Mouse (Mus musculus) v-Abl transformed pro-B cells (cell line): ENCODE results near the gene Ergic1.

ENCODE experiments used
- in situ Hi-C, 2 experiments: fragments of 400-800 bp; cut with MboI; formaldehyde crosslinking; loops; one replicate each; pipeline ENCODE4 v1.15.1; 2025; ENCODE audit not compliant: unreplicated experiment in 2 of 2

The Ergic1 gene

DNA sequence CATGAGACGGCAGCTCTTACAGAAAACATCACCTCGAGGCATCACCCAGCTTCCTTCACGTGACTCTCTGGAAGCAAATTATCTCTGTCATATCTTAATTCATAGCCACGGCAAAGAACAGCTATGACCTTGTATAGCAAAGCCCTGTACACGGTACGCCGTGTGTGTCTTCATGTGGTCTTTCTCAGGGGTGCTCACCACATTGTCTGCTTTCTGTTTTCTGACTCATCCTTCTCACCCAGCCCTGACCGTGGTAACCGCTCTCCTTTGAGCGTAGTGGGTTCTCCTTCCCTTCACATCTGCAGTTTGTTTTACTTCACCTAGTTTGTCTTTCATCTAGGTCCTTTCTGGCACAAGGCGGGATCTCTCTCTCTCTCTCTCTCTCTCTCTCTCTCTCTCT, 11.0 kb downstream of the Ergic1 start:
- in situ Hi-C loops = no loop called here

DNA sequence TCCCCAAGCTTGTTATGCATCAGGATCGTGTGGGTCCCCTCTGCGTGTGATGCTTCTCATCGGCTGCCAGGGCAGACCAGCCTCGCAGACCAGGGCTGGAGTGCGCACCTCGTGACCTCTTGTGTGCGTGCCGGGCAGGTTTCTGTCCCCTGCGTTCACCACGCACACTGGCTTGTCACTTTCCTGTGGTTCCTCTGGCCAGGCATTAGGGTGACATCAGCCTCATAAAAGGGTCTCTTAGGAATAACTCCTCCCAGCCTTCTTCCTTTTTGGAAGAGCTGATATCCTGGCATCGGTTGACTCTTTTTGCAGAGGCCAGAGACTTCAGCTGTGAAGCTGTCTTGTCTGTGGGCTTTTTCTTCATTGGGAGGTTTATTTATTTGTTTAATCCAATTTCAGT, 12.8 kb downstream of the Ergic1 start:
- in situ Hi-C loops = no loop called here

- in situ Hi-C loops = no loop called here
Observed at GRCm38 (mm10) chr17:26574701-26575100, 13.4 kb downstream of the Ergic1 start.

DNA sequence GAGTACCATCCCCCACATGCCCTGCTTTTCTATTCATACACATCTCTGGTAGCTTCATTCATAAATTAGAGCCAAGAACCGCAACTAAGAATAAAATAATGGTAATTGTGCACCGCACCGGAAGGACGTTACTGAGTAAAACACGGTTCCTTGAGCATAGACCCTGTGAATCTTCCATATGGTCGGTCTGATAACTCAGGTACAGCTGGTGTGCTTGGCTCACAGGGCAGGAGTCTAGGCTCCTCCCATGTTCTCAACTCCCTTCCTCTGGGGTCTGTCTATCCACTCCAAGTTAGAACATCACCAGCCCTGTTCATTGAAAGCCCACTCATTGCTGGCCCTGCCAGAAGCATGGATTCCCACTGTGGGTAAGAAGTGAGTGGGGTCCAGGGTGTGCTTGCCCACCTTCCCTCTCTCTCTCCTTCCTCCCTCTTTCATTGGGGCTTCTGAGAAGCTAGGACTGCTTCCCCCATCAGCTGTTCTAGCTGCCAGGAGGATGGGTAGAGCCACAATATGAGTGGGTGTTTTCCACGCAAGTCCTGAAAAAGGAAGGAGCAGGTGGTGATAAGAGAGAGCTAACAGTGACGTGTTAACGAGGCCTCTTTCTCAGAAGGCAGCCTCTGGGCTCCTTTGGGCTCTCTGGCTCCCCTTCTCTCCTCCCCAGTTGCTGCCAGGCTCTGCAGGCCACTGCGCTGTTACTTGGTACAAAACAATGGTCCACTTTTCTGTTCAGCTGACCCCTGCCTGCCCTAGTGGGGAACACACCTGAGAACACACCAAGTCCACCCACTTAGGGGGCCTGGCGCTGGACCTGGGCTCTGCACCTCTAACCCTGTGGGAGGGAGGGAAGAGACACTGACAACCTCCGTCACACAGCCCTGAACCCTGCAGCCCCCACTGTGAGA, 14.7 kb downstream of the Ergic1 start:
- in situ Hi-C loops = no loop called here

- in situ Hi-C loops = no loop called here
Observed at GRCm38 (mm10) chr17:26576833-26577232, 15.5 kb downstream of the Ergic1 start.

GRCm38 (mm10) chr17:26577309-26577708, 16.0 kb downstream of the Ergic1 start:
- in situ Hi-C loops = no loop called here

GRCm38 (mm10) chr17:26578162-26578561, 16.9 kb downstream of the Ergic1 start:
- in situ Hi-C loops = no loop called here

GRCm38 (mm10) chr17:26578771-26579170, 17.5 kb downstream of the Ergic1 start:
- in situ Hi-C loops = no loop called here

DNA sequence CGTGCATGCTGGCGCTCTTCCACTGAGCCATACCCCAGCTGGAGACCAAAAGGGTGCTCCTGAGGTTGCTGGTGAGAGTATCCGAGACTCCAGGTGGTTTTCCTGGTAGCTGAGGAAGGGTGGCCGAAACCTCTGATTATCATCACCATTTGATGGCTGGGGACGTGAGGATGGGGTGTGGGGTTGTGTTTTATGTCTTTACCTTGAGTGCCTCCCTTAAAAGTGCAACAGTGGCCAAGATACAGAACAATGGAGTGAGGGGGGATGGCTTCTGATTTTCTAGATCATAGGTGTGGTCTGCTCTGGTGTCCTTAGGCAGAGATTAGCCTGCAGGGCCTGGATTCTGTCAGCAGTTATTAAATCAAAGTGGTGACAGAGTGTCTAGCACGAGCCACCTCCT, 18.1 kb downstream of the Ergic1 start:
- in situ Hi-C loops = no loop called here

DNA sequence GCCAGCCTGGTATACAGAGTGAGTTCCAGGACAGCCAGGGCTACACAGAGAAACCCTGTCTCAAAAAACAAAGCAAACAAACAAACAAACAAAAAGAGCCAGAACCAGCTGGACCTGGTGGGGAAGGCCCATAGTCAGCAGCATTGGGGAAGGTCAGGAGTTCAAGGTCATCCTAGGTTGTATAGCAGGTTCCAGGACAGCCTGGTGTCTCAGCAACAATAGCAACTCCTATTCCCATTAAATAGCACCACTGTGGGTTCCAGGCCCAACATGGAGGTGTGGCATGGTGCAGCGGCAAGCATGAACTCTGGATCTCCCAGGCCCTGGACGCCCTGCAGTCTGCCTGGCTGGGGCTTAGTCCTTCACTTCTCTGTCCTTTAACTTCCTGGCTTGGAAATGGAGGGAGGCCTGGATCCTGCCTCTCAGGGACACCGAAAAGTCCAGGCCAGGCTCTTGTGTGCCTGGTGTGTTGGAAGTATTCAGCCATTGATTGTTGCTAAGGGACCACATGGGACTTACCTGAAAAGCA, 19.6 kb downstream of the Ergic1 start:
- in situ Hi-C loops = no loop called here

GRCm38 (mm10) chr17:26582297-26582696, 21.0 kb downstream of the Ergic1 start:
- in situ Hi-C loops = no loop called here

DNA sequence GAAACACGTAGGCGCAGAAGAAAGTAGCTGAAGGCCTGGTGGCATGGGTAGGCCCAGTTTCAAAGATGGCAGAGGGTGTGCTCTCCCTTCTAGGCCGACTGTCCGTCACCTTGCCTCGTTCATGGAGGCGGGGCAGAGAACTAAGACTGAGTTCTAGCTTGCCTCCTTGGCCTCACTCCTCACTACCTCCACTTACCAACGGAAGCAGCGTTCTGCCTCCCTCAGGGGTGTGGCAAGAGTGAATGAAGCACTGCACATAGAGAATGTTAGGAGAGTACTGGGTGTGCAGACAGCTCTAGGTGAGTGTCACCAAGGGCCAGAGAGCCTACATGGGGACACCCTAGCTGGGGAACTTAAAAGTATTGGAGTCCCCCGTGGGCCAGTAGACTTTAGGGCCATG, 21.8 kb downstream of the Ergic1 start:
- in situ Hi-C loops = no loop called here

DNA sequence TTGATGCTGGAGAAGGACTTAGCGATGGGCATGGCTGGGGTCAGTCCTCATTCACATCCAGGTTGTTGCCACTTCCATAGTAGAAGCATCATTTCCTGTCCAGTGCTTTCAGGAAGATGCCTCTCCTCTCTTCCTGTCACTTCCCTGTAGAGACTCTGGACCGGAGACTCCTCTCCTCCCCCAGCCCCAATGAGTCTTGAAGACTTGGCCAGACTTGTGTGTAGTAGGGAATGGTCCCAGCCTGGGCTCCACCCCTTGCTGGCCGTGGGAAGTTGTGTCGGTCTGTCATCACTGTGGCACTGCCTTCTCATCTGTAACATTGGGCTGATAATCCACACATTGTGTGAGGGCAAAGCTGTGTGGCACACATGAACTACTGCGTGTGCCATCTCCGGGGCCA, 22.3 kb downstream of the Ergic1 start:
- in situ Hi-C loops = no loop called here

GRCm38 (mm10) chr17:26584063-26584462, 22.8 kb downstream of the Ergic1 start:
- in situ Hi-C loops = no loop called here

- in situ Hi-C loops = no loop called here
Observed at GRCm38 (mm10) chr17:26584558-26585136, 23.4 kb downstream of the Ergic1 start.

DNA sequence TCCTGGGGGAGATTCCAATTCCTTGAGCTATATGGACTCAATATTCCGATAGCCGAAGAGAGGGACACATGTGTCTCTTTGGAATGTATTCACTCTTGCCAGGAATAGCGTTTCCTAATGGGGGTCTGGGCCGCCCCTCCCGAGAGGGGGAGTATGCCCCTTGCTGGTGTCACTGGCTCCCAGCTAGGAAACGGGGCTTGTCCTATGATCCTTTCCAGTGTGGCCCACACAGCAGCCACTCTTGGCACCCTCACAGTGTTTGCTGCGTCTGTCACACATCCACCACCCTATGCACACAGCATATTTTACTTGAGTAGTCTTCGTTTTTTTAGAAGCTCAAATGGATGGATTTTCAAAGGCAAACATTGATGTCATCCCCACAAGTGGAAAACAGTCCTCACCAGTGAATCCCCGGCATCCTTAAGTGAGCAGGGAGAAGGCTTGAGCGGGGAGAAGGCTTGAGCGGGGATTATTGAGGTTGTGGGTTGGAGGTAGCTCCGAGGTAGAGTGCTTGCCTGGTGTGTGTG, 26.7 kb downstream of the Ergic1 start:
- in situ Hi-C loops = no loop called here

GRCm38 (mm10) chr17:26592510-26592909, 31.2 kb downstream of the Ergic1 start:
- in situ Hi-C loops = no loop called here

GRCm38 (mm10) chr17:26593199-26593598, 31.9 kb downstream of the Ergic1 start:
- in situ Hi-C loops = no loop called here

- in situ Hi-C loops = no loop called here
Observed at GRCm38 (mm10) chr17:26594171-26594570, 32.9 kb downstream of the Ergic1 start.

DNA sequence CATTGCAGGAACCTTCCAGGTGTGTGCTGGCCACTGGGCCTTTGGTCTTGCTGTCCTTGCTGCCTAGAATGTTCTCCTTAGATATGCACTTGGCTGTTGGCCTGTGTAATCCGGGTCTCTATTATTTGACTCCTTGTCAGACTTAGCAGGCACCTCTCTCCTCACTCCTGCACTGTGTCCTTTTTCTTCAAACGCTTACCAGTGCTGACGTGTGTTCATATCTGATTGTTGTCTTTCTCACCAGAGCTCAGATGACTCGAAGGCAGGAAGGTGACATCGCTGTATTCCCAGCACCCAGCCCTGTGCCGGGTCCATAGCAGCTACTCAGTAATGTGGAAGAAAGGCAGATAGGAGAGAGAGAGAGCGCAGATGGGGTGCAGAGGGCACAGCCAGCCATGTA, 33.7 kb downstream of the Ergic1 start:
- in situ Hi-C loops = no loop called here

- in situ Hi-C loops = no loop called here
Observed at GRCm38 (mm10) chr17:26595448-26596167, 34.3 kb downstream of the Ergic1 start.
